ENCODE assay signal across 8 mouse cellular contexts in the genomic region with DNA sequence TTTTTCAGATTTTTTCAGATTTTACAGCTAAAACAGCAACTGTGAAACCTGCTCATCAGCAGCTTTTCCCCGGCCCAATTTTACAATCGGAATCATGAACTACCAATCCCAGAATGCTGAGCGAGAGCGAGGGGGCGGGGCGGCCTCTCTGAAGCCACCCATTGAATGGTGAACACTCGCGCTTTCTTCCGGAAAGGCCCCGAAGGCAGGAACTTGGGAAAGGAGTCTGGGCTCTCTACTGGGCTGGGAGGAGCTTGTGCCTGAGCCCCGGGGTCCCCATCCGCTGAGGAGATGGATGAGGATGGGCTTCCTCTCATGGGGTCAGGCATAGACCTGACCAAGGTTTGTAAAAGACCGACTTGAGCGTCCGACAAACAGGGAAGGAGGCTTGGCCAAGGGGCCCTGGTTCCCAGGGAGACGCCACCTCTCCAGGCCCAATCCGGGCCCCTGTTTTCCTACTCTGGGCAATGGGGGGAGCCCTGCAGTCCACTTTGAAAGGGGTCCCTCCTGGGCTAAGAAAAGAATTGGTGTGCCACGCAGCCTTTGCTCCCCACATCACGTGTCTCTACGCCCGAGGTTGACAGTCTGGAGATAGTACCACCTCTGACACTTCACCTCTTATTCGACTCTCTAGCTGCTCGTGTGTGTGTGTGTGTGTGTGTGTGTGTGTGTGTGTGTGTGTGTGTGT. TPM values are rescaled to one million over a fixed set of nuclear protein-coding genes. Genes with fewer than 3 reads are reported as not detected.
A peak's percentile ranks its signal among the peaks of the same experiment; 100 is the strongest.
DNase-seq lines count a peak whose midpoint lies in the region; ATAC-seq and TF ChIP-seq lines count a peak whose summit lies in the region.

A gene (plus strand): TSS at position 143 of the 688 bp plus-strand sequence.

- peak within 1 kb of the TSS; percentile 87 for H3K4me3 ChIP-seq in E14TG2a.4 (replicated peaks; ENCODE audit: low read length)
- peak within 1 kb of the TSS; percentile 63 for H3K4me3 ChIP-seq in forebrain, embryonic 12.5 days (replicated peaks)
- H3K4me3 ChIP-seq in heart, postnatal 0 days (ENCODE audit: low read depth, low read length), result peak within 1 kb of the TSS; percentile 73
- peak within 1 kb of the TSS; percentile 81 for H3K4me3 ChIP-seq in liver, embryonic 16.5 days (ENCODE audit: low read depth, low read length)
- peak within 1 kb of the TSS; percentile 67 for H3K4me3 ChIP-seq in neural tube, embryonic 13.5 days
- peak within 1 kb of the TSS; percentile 84 for H3K4me3 ChIP-seq in testis, adult 2 months (ENCODE audit: control insufficient read depth, low read depth, low read length)

- no peak for TF ChIP-seq CTCF in E14TG2a.4 (conservative IDR thresholded peaks at IDR 0.05; ENCODE audit: low read length)
- no peak for TF ChIP-seq CTCF in heart, postnatal 0 days (IDR thresholded peaks at IDR 0.05; ENCODE audit: low read depth)
- TF ChIP-seq CTCF in testis, adult 2 months (IDR thresholded peaks at IDR 0.05; ENCODE audit: control insufficient read depth, insufficient read depth, insufficient replicate concordance, low read depth, low read length), result no peak

- peak within 1 kb of the TSS; percentile 70 for H3K4me2 ChIP-seq in forebrain, embryonic 12.5 days
- peak within 1 kb of the TSS; percentile 75 for H3K4me2 ChIP-seq in heart, postnatal 0 days (ENCODE audit: low read depth, low read length)
- peak within 1 kb of the TSS; percentile 83 for H3K4me2 ChIP-seq in liver, embryonic 16.5 days (ENCODE audit: low read depth, low read length)
- peak within 1 kb of the TSS; percentile 69 for H3K4me2 ChIP-seq in neural tube, embryonic 13.5 days

- peaks cover 5% of the 10 kb centered on the region for H3K36me3 ChIP-seq in E14TG2a.4 (ENCODE audit: insufficient read depth, low read length)
- H3K36me3 ChIP-seq in forebrain, embryonic 12.5 days (replicated peaks), result no peaks in the 10 kb centered on the region
- H3K36me3 ChIP-seq in heart, postnatal 0 days (replicated peaks; ENCODE audit: control insufficient read depth, insufficient read depth, low read length), result peaks cover 6% of the 10 kb centered on the region; the same call in 1 of the 2 replicates
- no peaks in the 10 kb centered on the region; the same call in 1 of the 2 replicates for H3K36me3 ChIP-seq in liver, embryonic 16.5 days (ENCODE audit: control insufficient read depth, insufficient read depth)
- peaks cover 6% of the 10 kb centered on the region; the same call in 1 of the 2 replicates for H3K36me3 ChIP-seq in neural tube, embryonic 13.5 days
- H3K36me3 ChIP-seq in testis, adult 2 months (ENCODE audit: control insufficient read depth, insufficient read depth, low read length), result peaks cover 2% of the 10 kb centered on the region; the same call in 1 of the 2 replicates

- TF ChIP-seq POLR2A in testis, adult 2 months (IDR thresholded peaks at IDR 0.05; ENCODE audit: control insufficient read depth, low read depth, low read length), result peak; percentile 88

- H3K27ac ChIP-seq in forebrain, embryonic 12.5 days, result peak within 1 kb of the TSS; percentile 82
- H3K27ac ChIP-seq in heart, postnatal 0 days (ENCODE audit: low read depth), result peak within 1 kb of the TSS; percentile 74
- peak within 1 kb of the TSS; percentile 45 for H3K27ac ChIP-seq in liver, embryonic 16.5 days (ENCODE audit: low read length)
- H3K27ac ChIP-seq in neural tube, embryonic 13.5 days (replicated peaks), result peak within 1 kb of the TSS; percentile 87
- H3K27ac ChIP-seq in testis, adult 2 months (ENCODE audit: control insufficient read depth, insufficient read depth, low read depth, low read length), result peak within 1 kb of the TSS; percentile 62

- peak within 1 kb of the TSS; percentile 75 for H3K9ac ChIP-seq in forebrain, embryonic 12.5 days
- peak within 1 kb of the TSS; percentile 82 for H3K9ac ChIP-seq in heart, postnatal 0 days (replicated peaks; ENCODE audit: low read depth, low read length)
- peak within 1 kb of the TSS; percentile 78 for H3K9ac ChIP-seq in liver, embryonic 16.5 days (ENCODE audit: low read depth, low read length)
- peak within 1 kb of the TSS; percentile 85 for H3K9ac ChIP-seq in neural tube, embryonic 13.5 days

- H3K9me3 ChIP-seq in E14TG2a.4 (ENCODE audit: low read length), result no peaks in the 10 kb centered on the region
- H3K9me3 ChIP-seq in forebrain, embryonic 12.5 days, result no peaks in the 10 kb centered on the region
- H3K9me3 ChIP-seq in heart, postnatal 0 days (replicated peaks; ENCODE audit: control insufficient read depth, low read length), result no peaks in the 10 kb centered on the region
- no peaks in the 10 kb centered on the region for H3K9me3 ChIP-seq in liver, embryonic 16.5 days (replicated peaks; ENCODE audit: control insufficient read depth, low read length)
- H3K9me3 ChIP-seq in neural tube, embryonic 13.5 days, result no peaks in the 10 kb centered on the region

- TF ChIP-seq EP300 in heart, postnatal 0 days (IDR thresholded peaks at IDR 0.05; ENCODE audit: low read depth), result no peak

- H3K27me3 ChIP-seq in E14TG2a.4 (ENCODE audit: insufficient read depth, low read length), result no peaks in the 10 kb centered on the region
- H3K27me3 ChIP-seq in forebrain, embryonic 12.5 days, result no peaks in the 10 kb centered on the region
- H3K27me3 ChIP-seq in heart, postnatal 0 days (ENCODE audit: control insufficient read depth, insufficient read depth, low read length), result no peaks in the 10 kb centered on the region
- H3K27me3 ChIP-seq in liver, embryonic 16.5 days (ENCODE audit: control insufficient read depth, insufficient read depth, low read depth, low read length), result no peaks in the 10 kb centered on the region
- H3K27me3 ChIP-seq in neural tube, embryonic 13.5 days, result no peaks in the 10 kb centered on the region
- H3K27me3 ChIP-seq in testis, adult 2 months (ENCODE audit: control insufficient read depth, insufficient read depth, low read length), result no peaks in the 10 kb centered on the region

- peak; percentile 98 for ATAC-seq in forebrain, embryonic 12.5 days (ENCODE audit: low FRiP score)
- ATAC-seq in heart, postnatal 0 days (ENCODE audit: insufficient read depth, low read depth), result peak; percentile 99
- ATAC-seq in liver, embryonic 16.5 days (ENCODE audit: low read depth), result peak; percentile 94
- peak; percentile 100 for ATAC-seq in neural tube, embryonic 13.5 days (ENCODE audit: low read depth)

- WGBS in forebrain, embryonic 12.5 days, result 3% methylated on average over 23 of the region's 23 CpGs
- 0% methylated on average over 23 of the region's 23 CpGs for WGBS in heart, postnatal 0 days
- WGBS in liver, embryonic 16.5 days (ENCODE audit: insufficient replicate concordance), result under 1% methylated on average over 23 of the region's 23 CpGs
- WGBS in neural tube, embryonic 13.5 days, result 2% methylated on average over 23 of the region's 23 CpGs

- DNase-seq in c-Kit-positive CD71-positive TER-119-positive erythroid progenitor cells, embryonic 14.5 days (ENCODE audit: low spot score), result peak; percentile 82
- peak; percentile 88 for DNase-seq in heart, postnatal 0 days (ENCODE audit: low spot score)
- DNase-seq in kidney, postnatal 4 days, result peak; percentile 95 to 96

- peaks cover 10% of the 10 kb centered on the region for H3K4me1 ChIP-seq in E14TG2a.4 (replicated peaks; ENCODE audit: low read depth, low read length)
- peaks cover 5% of the 10 kb centered on the region; the same call in 1 of the 2 replicates for H3K4me1 ChIP-seq in forebrain, embryonic 12.5 days
- H3K4me1 ChIP-seq in heart, postnatal 0 days (ENCODE audit: control insufficient read depth, insufficient read depth), result no peaks in the 10 kb centered on the region; the same call in 1 of the 2 replicates
- H3K4me1 ChIP-seq in liver, embryonic 16.5 days (ENCODE audit: control insufficient read depth, low read depth, low read length), result peaks cover 4% of the 10 kb centered on the region
- H3K4me1 ChIP-seq in neural tube, embryonic 13.5 days (replicated peaks), result peaks cover 6% of the 10 kb centered on the region
- peaks cover 3% of the 10 kb centered on the region for H3K4me1 ChIP-seq in testis, adult 2 months (ENCODE audit: control insufficient read depth, insufficient read depth, low read length)

RNA-seq across cellular contexts. Expression of the gene that starts here (rescaled TPM):
- polyA plus RNA-seq in forebrain, embryonic 12.5 days (2016; fragmentation: Nextera tagmentation; extraction: Ambion mirVana), result 42.5 and 47.4 TPM in 2 replicates
- total RNA-seq in heart, postnatal 0 days (2014; rRNA removed; ENCODE audit: low replicate concordance), result 33.0 and 40.1 TPM in 2 replicates
- 52.5 and 59.4 TPM in 2 replicates for polyA plus RNA-seq in heart, postnatal 0 days (2015; fragmentation: Nextera tagmentation; extraction: Ambion mirVana)
- polyA plus RNA-seq in liver, embryonic 16.5 days (2015; fragmentation: Nextera tagmentation; extraction: Ambion mirVana), result 23.8 and 25.4 TPM in 2 replicates
- 41.7 and 46.9 TPM in 2 replicates for polyA plus RNA-seq in neural tube, embryonic 13.5 days (2015; fragmentation: Nextera tagmentation; extraction: Ambion mirVana)
- polyA plus RNA-seq in testis, adult 2 months (2012; rRNA removed), result 31.1 and 33.7 TPM in 2 replicates

Comparison
In these comparisons a context has a peak if more than half of its experiments do, and no peak if none do; other contexts are left out.
1. Peak in every context shown above with its lines: DNase-seq, ATAC-seq, H3K4me3 ChIP-seq and H3K27ac ChIP-seq.